Mouse (Mus musculus) urinary bladder, postnatal 10 days (tissue): ENCODE measurements around the gene Acp4.
A peak's percentile ranks its signal among the peaks of the same experiment; 100 is the strongest.
"Not testable (repeated sequence)": the region's sequence is repeated elsewhere in the genome, so short reads cannot be mapped to it uniquely, and the experiment has no call there.

ENCODE experiments used
- DNase-seq: peaks from one replicate; pipeline ENCODE4 v3.0.0; 2022; ENCODE audit warnings: low spot score

Acp4 gene

DNA sequence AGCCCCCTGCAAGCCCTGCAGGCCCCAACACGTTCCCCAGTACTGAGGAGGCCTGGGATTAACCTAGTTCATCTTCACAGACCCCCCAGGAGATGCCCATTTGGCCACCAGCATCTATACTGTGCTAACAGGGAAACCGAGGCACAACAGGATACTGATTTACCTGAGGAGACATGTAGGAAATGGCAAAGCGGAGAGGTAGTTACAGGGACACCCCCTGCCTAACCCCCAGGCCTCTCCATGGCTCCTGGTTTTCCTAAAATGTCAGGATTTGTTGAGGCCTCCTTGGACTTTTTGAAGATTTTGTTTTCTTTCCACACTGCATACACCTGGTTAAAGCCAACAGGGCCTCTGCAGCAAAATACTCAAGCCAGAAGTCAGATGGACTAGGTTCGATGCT lies at the start of gene Acp4:
Gene Acp4, minus strand, starts transcription at position 101 of the 400 bp plus-strand sequence.
- no peak for DNase-seq

DNA sequence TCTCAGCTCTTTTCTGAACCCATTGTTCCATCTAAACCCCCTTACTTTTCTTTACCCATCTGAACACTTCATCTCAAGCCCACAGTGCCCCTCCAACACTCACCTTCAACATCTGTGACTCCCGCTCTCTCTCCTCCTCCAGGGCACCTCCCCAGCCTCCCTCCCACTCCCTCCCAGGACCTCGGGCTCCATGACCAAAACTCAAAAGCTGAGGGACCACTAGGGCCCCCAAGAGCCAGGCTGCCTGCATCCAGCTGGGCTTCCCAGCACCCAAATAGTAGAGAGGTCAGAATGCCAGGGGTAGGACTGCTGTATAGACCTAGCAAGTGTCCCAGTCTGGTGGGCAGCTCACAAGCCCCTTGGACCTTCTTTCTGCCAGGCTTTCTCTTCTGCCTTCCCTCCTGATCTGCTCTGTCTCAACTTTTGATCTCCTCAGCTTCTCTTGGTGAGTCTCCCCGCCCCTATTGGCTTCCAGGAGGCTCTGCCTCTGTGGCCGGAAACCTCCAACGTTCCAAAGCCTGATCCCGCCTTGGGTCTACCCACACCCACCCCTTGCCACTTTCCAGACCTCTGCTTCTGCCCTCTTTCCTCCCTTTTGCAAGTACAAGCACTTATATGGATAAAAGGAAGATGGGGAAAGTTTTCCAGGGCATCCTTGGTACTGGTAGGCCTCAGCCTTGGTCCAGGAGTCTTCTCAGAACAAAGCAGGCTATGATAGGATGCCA lies 49.5 kb upstream of the Acp4 start, which contains the start of gene Clec11a:
Gene Clec11a, minus strand, starts transcription at position 387 of the 725 bp plus-strand sequence.
- no peak for DNase-seq

DNA sequence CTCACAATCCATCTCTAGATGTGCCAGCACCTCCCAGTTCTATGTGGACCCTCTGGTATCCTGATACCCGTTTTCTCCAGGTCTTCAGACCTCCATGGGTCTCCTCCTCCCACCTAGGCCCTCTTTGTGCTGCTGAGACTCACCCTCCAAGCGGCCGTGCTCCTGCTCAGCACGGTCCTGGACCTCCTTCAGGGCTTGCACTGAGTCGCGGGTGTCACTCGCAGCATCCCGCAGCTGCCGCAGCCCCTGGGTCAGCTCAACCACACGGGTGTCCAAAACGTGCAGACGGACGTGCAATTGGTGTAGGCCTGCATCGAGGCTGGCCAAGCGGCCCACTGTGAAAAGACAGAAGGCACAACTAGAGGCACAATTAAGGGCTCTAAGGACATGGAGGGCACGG lies 48.5 kb upstream of the Acp4 start:
- no peak for DNase-seq

DNA sequence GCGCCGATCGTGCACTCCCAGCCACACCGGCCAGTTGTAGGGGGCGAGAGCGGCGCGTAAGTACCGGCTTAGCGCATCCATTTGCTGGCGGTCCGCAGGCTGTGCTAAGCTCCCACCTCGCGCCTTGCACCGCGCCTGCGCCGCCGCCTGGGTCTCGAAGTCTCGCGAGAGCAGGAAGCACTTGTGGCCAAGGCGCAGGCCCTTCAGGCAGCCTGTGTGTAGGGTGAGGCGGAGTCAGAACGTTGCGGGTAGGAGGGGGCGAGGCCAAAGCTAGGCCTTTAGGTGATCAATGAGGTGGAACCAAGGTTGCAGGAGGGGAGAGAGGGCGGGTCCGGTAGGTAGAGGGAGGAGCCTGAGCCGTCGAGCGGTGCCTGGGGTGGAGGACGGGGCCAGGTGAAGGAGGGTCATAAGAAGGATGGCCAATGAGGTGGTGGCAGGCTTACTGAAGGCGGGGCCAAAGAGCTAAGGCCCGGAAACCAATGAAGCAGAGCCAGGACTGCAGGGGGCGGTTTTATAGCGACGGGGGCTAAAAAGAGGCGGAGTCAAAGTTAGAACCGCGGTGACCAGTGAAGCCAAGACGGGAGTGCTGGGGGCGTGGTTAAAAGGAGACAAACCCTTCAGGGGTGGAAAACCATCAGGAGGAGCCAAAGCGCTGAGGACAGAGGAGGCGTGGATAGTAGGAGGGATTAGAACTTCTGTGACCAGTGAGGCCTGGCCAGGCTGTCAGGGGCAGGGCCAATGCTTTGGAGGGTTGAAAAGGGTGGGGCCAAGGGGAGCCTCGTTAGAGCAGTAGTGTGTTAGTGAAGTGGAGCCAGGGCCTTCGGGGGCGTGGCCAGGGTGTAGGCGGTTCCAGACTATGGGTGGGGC lies 47.8 kb upstream of the Acp4 start:
- peak; percentile 83 for DNase-seq

DNA sequence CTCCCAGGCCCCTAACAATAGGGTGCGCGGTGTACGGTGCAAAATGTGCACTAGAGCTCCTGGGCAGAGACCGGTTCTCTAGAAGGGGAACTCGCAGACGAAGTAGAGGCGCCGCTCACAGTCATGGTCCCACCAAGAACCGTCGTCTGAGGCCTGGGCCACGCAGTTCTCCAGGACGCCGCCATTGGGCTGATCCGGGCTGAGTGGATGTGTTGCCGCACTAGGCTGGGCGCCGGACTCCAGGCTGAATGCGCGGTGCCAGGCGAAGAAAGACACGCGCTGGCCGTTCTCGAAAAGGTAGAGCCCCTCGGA lies 47.2 kb upstream of the Acp4 start:
- DNase-seq: no peak

DNA sequence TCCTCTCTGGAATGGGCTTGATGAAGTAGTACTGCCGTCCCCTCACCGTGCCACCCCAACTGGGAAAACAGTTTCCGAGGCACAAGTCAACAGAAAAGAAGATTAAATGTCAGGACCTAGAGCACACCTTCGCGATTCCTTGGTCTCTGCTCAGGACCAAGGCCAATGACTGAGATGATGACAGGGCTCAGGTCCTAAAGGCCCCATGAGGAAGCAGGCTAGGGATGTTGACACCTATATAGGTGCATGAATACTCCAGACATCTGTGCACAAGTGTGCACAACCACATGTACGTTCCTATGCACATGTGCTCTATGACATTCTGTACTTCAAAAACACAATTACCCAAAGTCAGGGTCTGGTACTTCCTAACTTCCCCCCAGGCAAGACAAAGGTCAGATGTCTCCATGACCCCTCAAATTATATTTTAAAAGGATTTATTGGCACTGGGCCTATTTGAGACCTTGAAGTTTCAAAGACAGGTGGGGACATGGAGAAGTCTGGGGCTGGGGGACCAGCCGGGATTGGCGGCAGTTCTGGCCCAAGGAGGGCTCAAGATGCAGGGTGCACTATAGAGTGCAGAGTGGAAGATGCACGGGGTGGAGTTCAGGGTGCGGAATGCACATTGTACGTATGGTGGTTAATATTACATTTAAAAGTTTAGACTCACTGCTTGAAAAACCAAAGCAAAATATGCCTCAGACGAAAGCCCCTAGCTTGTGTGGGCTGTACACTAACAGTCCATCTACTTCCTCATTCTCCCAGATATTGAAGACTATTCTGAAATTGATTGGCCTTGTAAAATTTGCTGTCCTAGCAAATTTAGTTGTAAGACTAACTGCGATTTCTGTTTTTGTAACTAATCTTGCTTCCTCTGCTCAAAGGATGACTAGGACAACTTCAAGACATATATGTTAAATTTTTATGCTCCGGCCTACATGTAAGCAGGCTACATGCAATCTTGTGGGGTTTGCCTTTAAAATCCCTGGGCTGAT lies 46.5 kb upstream of the Acp4 start:
- DNase-seq: no peak

DNA sequence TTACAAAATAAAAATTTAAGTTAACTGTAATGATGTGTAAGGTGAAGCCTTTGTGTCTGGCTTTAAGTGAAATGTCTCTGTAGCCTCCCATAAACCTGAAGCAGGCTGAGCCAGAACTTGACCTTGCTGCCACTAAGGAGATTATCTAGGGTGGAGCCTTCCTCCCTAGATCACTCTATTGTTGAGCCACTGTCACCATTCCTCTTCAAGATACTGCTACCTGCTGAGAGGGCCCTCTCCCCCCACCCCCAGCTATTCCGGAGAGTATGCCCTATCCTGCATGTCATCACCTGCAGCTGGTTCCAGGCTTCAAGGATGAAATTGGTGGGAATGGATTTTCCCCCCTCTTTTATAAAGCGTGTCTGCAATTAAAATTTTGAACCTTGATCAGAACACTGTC lies 40.3 kb upstream of the Acp4 start:
- not testable (repeated sequence) for DNase-seq

DNA sequence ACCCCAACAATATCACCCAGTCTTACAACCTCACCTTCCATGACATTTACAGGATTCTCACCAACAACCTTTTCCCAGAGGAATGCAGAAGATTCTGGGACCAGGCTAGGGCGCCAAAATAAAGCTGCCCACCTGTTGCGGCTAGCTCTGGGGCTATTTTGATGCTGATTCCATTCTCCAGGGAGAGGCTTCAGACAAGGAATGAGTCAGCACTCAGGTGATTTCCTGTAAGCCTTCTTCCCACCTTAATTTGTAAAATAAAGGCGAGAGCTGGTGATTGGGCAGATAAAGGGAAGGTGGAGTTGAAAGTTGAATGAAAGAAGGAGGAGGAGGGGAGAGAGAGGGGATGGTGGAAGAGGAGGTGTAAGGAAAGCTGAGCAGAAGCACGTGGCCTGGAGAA lies 34.2 kb upstream of the Acp4 start:
- no peak for DNase-seq

DNA sequence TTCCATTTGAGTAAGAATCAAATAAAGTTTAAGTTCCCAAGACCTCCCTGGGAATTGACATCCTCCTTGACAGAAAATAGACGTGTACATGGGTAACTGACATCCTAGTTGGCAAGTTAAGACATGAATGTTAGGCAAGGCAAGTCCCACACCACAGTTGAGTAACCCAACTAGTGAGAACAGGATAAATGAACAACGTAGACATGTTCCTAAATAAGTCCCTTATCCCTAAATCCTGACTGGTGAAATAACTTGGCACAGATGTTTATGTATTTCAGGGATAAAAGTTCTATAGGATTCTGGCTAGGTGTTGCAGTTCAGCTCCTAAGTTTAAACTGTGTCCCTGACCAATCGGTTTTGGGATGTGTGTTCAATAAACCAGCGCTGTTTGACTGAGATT lies 33.8 kb upstream of the Acp4 start:
- no peak for DNase-seq

DNA sequence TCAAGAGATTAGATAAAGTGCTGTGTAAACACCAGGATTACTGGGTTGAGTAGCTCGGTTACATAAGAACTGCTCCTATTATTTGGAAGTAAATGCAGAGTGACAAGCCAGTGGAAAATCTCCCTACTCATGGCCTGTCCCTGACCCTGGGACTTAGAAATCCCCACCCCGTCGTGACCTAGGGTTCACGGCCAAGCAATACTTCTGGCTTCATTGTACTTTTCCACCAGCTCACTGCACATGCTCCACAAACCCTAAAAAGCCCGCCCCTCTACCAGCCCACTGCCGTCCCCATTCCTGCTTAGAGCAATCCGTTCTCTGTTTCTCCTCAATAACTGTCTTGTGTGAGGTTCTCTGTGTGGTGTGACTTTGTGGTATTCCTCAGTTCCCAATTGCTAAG lies 30.6 kb upstream of the Acp4 start:
- no peak for DNase-seq

DNA sequence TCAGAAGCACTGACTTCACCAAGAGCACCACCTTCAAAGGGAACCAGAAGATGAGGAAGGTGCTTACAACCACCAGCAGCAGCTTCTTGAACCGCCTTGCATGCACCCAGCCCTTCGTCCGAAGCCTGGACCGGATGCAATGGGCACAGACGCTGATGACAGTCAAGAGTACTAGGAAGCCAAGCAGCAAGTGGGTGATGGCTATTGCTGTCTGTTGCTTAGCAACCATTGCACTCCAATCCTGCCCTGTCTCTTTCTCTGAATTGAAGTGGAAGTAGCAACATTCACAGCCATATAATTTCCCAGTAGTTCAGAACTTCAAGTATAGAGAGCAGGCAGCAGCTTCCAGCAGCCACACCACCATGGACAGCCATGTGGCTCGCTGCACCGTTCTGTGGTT lies 24.4 kb upstream of the Acp4 start:
- DNase-seq: no peak

DNA sequence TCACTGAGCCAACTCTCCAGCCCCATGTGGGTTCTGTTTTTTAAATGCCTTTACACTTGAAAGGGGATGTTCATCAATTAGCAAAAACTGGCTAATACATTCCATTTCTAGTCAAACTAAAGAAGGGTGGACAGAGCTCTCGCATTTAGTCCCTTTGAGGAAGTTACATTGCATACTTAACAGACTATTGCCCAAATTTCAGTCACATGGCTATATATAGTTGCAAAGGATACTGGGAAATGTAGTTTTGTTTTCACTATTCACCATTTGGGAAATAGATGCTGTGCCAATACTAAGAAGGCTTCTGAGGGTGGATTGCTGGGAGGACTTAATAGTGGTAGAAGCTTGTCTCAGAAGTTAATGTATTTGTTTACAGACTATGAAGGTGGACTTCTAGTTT lies 23.8 kb upstream of the Acp4 start:
- DNase-seq: no peak

DNA sequence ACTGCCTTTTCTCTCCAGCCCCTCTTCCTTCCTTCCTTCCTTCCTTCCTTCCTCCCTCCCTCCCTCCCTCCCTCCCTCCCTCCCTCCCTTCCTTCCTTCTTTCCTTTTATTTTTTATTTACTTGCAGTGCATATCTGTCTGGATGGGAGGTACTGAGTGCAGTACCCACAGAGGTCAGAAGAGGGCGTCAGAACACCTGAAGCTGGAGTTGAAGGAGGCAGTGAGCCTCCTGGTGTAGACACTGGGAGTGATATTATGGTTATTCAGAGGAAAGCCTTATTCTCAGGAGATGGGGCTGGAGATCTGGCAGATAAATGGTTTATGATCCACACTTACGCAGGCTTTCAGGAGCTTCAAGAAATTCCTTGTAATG lies 20.1 kb upstream of the Acp4 start:
- no peak for DNase-seq

DNA sequence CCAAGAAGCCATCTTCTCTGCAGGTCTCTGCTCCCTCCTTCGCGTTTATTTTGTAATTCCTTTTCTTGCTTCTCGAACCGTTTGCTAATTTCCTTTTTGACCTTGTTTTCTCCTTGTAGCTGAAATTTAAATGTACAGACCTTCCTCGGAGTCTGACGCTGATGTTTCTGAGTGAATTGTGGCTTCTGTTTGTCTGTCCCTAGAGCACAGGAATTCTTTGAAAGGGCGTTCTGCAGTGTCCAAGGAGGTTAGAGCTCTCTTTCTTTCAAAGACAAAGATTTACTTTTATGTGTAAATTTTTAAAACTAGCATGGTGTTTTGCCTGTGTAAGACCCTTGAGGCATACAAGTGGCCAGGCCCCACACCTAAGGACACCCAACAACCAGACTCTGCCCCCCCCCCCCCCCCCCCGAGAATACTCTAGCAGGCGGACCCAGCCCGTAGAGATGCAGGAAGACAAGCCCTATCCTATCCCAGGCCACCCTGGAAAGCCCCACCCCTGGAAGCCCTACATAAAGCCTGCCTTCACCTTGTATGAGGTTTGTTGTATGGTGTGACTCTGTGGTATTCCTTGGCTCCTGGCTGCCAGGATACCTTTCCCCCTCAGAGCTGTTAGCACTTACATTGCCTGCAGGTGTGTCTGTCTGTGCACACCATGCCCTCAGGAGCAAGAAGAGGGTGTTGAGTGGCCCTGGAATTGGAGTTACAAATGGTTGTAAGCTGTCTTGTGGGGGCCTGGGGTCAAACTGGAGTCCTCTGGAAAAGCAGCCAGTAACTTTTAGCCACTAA lies 19.5 kb upstream of the Acp4 start:
- DNase-seq: no peak

DNA sequence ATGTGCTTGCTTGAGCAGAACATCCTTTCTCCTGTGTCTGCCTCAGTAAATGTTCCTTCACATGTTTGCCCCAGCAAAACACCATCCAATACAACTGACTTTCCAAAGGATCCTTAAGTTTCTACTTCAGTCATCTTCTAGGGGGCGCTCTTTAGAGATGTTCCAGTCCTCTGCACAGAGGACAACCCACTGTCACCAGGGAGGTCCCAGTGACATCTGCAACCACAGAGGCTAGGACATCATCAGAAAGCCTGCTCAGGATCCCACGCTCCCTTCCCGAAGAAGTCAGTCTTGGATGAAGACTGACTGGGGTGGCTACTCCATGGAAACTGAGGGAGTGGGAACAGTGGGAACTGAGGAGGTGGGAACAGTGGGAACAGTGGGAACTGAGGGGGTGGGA lies 18.4 kb upstream of the Acp4 start:
- DNase-seq: no peak

DNA sequence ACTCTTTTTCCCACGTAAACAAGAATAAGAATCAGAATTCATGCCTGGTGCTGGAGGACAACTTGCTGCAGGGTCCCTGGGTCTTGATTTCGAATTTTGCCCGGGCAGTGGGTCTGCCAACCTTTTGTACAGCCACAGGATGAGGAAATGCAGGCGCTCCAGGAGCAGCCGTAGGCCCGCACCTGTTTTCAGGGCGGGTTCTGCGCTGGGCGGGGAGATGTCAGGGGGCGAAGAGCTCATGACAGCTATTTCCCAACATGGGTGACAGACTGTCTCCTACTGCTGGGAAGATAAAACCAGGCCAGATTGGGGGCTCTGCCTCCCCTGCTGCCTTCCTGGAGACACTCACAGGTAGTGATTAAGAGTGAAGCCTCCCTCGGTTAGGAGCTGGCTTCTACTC lies 16.9 kb upstream of the Acp4 start:
- no peak for DNase-seq

DNA sequence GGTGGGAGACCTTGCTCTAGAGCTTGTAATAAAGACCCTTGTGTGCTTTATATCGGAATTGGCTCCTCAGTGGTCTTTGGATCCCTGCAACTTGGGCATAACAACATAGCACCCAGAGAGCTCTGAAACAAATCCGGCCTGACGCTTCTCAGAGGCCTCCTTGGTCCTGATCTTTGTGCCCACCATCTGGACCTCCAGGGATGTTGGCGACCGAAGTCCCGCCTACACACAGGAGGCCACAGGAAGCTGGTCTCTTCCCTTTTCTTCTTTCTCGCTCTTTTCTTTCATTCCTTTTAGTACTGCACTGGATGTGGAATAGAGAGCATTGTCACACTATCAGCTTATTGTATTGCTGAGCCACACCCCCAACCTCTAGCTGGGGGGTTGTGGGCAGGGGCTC lies 16.3 kb upstream of the Acp4 start:
- no peak for DNase-seq

DNA sequence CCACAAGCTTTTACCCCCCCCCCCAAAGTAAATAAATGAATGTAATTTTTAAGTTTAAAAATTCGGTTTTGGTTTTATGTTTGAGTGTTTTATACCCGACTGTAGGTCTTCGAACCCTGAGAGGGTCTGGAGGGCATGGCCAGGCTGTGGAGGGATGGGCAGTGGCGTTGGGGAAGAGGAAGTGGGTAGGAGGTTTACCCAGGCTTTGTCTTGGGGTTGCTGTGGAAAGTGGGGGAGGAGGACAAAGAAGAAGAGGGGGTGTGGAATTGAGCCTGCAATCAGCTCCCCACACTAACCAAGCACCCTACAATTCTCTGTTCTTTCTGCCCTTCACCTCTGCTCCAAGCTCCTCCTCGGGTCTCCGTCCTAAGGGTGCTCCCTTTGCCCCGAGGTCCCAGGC lies 15.4 kb upstream of the Acp4 start:
- DNase-seq: no peak

DNA sequence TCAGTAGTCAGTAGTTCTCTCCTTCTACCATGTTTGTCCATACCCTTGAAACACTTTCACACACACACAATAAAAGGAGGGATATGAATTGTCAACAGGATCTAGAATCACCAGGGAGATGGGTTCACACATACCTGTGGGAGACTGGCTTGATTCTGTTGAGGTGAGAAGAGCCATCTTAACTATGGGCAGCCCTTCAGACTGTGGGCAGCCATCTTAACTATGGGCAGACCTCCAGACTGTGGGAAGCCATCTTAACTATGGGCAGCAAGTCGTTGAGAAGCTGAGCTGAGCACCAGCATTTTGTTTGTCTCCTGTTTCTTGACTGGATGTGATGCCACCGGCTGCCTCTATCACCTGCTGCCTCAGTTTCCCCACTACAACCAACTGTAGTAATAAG lies 14.1 kb upstream of the Acp4 start:
- DNase-seq: no peak

DNA sequence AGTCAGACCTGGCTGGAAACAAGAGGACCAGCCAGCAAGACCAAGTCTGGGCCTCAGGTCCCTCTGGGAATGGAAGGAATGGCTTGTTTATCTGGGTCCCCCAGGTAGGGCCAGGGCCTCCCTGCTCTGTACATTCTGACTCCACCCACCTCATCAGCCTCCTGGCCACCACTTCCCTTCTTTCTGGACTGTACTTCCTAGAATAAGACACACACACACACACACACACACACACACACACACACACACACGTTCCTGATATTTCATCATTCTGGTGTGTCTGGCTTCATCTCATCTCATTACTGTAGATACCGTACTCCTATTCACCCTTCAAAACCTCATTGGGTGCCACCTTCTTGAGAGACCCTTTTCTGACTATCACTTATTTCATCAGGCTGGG lies 12.2 kb upstream of the Acp4 start:
- no peak for DNase-seq

DNA sequence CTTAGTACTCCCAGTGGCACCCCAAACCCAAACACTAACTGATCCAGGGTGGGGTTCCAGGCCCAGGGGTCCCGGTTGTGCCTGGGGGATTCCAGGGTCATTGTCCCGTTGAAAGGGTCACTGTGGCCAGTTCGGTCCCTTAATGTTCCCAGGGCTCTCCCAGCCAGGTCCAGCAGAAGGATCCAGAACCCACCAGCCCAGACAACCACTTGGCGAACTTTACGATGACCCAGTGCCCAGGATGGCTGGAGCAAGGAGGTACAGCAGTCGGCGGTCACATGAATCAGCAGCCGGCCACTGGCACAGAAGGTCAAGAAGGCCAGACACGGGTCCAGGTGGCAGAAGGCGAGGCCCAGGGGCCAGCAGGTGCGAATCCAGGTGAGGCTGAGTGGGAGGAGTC lies 10.9 kb upstream of the Acp4 start:
- no peak for DNase-seq
